Mouse (Mus musculus) olfactory bulb, adult 2 months (tissue): ENCODE measurements around the gene Tsx.

Experiments
- CTCF ChIP-seq: fragments of 200-500 bp; IDR thresholded peaks from 2 replicates; pipeline ENCODE4 v1.5.1; 2012; ENCODE audit warnings: low read depth, mild to moderate bottlenecking, low read length, moderate library complexity; ENCODE audit not compliant: insufficient read depth
- POLR2A ChIP-seq: fragments of 200-500 bp; IDR thresholded peaks from 2 replicates; pipeline ENCODE4 v1.6.1; 2012; ENCODE audit warnings: mild to moderate bottlenecking, low read depth, low read length, moderate library complexity; ENCODE audit not compliant: insufficient read depth

GRCm38 (mm10) chrX:103371627-103372026 is 42.6 kb upstream of the Tsx start:
- TF ChIP-seq CTCF, result no peak
- no peak for TF ChIP-seq POLR2A
